Mouse (Mus musculus) large intestine, adult 2 months (tissue): ENCODE data around the gene D630003M21Rik. TPM values are rescaled to one million over a fixed set of nuclear protein-coding genes. Genes with fewer than 3 reads are reported as not detected.

Experiments used
- DNase-seq: peaks from one replicate; pipeline ENCODE4 v3.0.0-alpha.2; 2012; ENCODE audit warnings: low read depth, low spot score
- WGBS: fragments of 180-500 bp; shearing (Covaris S2); methylation state at CpG from one replicate; pipeline ENCODE4 v1.1.7; 2018; 5-methylcytosine and 5-hydroxymethylcytosine counted together
- polyA plus RNA-seq: library from polyadenylated mRNA; depleted of rRNA; stranded (reverse); fragments of >200 nt; gene quantifications from 2 replicates; pipeline ENCODE4 v1.2.3, GENCODE M21; 2012

D630003M21Rik gene
- polyA plus RNA-seq, 1 experiment, result 1.6 TPM

- WGBS, result 88% methylated on average over 15 of the region's 15 CpGs
- DNase-seq, result no peak
These were observed 54.1 kb downstream of the D630003M21Rik start for GRCm38 (mm10) chr2:158174958-158175357.

- no peak for DNase-seq
- 55% methylated on average over 5 of the region's 5 CpGs for WGBS
These were observed 54.6 kb downstream of the D630003M21Rik start for GRCm38 (mm10) chr2:158174438-158174837.

GRCm38 (mm10) chr2:158170394-158170793 lies 58.6 kb downstream of the D630003M21Rik start:
- no peak for DNase-seq
- 91% methylated on average over 2 of the region's 2 CpGs for WGBS

GRCm38 (mm10) chr2:158169771-158170170 lies 59.3 kb downstream of the D630003M21Rik start:
- DNase-seq, result no peak
- WGBS, result 91% methylated on average over 7 of the region's 7 CpGs

- 80% methylated on average over 6 of the region's 6 CpGs for WGBS
- no peak for DNase-seq
These were observed 59.7 kb downstream of the D630003M21Rik start for GRCm38 (mm10) chr2:158169351-158169750.

- WGBS, result 59% methylated on average over 8 of the region's 8 CpGs
- no peak for DNase-seq
These were observed 60.2 kb downstream of the D630003M21Rik start for GRCm38 (mm10) chr2:158168741-158169211.

- 60% methylated on average over 9 of the region's 9 CpGs for WGBS
These were observed 61.4 kb downstream of the D630003M21Rik start for GRCm38 (mm10) chr2:158167496-158168205.

GRCm38 (mm10) chr2:158166628-158167027 lies 62.4 kb downstream of the D630003M21Rik start:
- no peak for DNase-seq
- 23% methylated on average over 7 of the region's 7 CpGs for WGBS

More at GRCm38 (mm10) chr2:158167496-158168205, 61.4 kb downstream of the D630003M21Rik start:
- no peak for DNase-seq

- DNase-seq, result no peak
- 53% methylated on average over 4 of the region's 4 CpGs for WGBS
These were observed 63.2 kb downstream of the D630003M21Rik start for GRCm38 (mm10) chr2:158165776-158166175.

GRCm38 (mm10) chr2:158163034-158163433 lies 66.0 kb downstream of the D630003M21Rik start:
- no peak for DNase-seq
- WGBS, result 37% methylated on average over 6 of the region's 6 CpGs

- DNase-seq, result no peak
- WGBS, result 84% methylated on average over 6 of the region's 6 CpGs
These were observed 67.3 kb downstream of the D630003M21Rik start for GRCm38 (mm10) chr2:158161761-158162160.

GRCm38 (mm10) chr2:158159376-158160235 lies 69.4 kb downstream of the D630003M21Rik start:
- 47% methylated on average over 7 of the region's 7 CpGs for WGBS
- DNase-seq, result no peak

- 91% methylated on average over 8 of the region's 8 CpGs for WGBS
- no peak for DNase-seq
These were observed 71.4 kb downstream of the D630003M21Rik start for GRCm38 (mm10) chr2:158157654-158158053.

- DNase-seq, result no peak
- 87% methylated on average over 9 of the region's 9 CpGs for WGBS
These were observed 72.5 kb downstream of the D630003M21Rik start for GRCm38 (mm10) chr2:158156487-158156886.

GRCm38 (mm10) chr2:158155615-158156014 lies 73.4 kb downstream of the D630003M21Rik start:
- 21% methylated on average over 2 of the region's 2 CpGs for WGBS

GRCm38 (mm10) chr2:158155101-158155500 lies 73.9 kb downstream of the D630003M21Rik start:
- WGBS, result 80% methylated on average over 7 of the region's 7 CpGs
- no peak for DNase-seq

More at GRCm38 (mm10) chr2:158155615-158156014, 73.4 kb downstream of the D630003M21Rik start:
- DNase-seq, result no peak

- DNase-seq, result no peak
- 29% methylated on average over 8 of the region's 8 CpGs for WGBS
These were observed 74.4 kb downstream of the D630003M21Rik start for GRCm38 (mm10) chr2:158154641-158155040.

GRCm38 (mm10) chr2:158153728-158154343 lies 75.2 kb downstream of the D630003M21Rik start:
- WGBS, result under 1% methylated on average over 22 of the region's 22 CpGs
- DNase-seq, result no peak

- DNase-seq, result no peak
- 37% methylated on average over 6 of the region's 6 CpGs for WGBS
These were observed 76.2 kb downstream of the D630003M21Rik start for GRCm38 (mm10) chr2:158152685-158153309.

- no peak for DNase-seq
- 96% methylated on average over 3 of the region's 3 CpGs for WGBS
These were observed 77.9 kb downstream of the D630003M21Rik start for GRCm38 (mm10) chr2:158151077-158151476.
